Mouse (Mus musculus) ovary, postnatal 14 days (tissue): ENCODE measurements around the gene Acap3.

ENCODE experiments used
- DNase-seq: peaks from one replicate; pipeline ENCODE4 v3.0.0; 2022; ENCODE audit warnings: low spot score

Acap3 gene

DNA sequence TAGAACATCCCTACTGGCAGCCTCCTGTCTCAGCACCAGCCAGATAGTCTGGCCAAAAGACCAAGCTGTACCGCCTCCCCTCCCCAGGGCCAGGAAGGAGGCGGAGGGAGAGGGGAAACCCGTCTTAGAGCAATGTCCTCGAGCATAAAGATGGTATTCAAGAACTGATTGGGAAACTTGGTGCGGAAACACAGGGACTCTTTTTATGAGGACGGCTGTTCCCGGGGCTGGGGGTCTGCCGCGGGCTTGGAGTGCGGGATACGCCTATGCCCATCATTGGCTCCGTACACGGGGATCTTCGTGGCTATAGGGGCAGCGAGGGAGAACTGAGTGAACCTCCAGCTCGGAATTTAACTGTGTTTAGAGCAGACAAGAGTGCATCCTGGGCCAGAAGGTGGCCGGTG, 51.4 kb downstream of the Acap3 start:
- peak; percentile 24 for DNase-seq

DNA sequence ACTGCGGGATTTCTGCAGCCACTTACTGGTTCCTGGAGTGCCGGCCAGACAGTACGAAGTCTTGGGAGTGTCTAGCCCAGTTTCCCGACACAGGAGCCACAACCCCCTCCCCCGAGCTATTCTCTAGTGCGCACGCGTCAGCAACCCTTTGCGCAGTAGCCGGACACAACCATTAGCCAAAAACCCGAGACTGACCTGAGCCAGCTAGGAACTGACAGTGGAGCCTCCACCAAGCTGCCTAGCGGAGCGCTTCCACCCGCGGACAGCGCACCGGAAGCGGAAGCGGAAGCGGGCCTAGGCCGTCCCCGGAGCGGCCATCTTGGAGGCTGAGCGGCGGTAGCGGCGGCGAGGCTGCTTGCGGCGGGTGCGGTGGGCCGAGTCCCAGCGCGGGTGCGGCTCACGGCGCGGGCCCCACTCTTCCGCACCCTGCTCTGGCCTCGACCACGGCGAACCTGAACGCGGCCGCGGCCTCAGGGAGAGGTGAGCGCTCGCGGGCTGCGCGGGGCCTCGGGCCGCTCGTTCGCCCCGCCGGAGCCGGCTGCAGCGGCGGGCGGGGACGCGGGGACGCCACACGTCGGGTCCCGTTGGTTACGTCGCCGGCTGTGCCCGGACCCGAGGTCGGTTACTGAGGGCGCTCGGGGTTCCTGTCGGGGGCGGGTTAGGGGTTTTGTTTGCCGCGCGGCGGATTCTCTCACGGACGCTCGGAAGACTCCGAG, 52.1 kb downstream of the Acap3 start, which contains the start of gene Ube2j2:
Gene Ube2j2, plus strand, starts transcription at position 298 of the 716 bp plus-strand sequence.
- DNase-seq = peak; percentile 97

DNA sequence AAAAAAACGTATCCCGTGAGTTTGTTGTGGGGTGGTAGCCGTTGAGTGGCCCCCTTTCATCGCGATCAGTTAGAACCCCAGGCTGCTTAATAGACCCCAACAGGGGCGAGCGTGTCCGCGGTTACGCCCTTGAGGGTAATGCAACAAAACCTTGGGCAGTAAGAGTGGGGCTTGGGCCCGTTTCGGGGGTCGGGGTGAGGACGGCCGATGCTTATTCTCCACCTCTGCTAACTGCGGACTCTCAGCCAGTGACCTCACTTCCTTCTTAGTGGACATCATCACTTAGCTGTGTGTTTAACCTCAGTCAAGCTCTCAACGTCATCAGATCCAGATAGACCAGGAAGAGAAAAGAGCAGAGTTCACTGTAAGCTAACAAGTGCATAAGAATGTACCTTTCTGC, 52.6 kb downstream of the Acap3 start:
- no peak for DNase-seq

DNA sequence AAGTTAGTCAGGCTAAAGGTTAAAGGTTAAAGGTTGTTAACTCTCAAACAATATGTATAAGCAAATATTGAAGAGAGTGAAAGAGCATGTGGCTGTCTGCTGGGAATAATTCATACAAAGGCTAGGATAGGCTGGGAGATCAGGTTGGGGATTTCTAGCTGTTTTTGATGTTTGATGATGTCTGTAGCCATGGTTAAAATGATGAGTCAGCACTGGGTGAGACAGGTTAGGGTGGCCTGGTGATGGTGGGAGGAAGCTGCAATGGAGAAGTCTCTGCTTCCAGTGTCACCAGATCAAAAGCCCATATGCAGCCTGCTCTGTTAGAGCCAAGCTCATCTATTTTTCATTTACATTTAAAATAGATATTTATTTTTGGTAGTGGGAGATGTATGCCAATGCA, 55.5 kb downstream of the Acap3 start:
- no peak for DNase-seq

GRCm38 (mm10) chr4:155955491-155955890, 63.9 kb downstream of the Acap3 start:
- no peak for DNase-seq
